Mouse (Mus musculus) c-Kit-negative CD71-positive TER-119-positive erythroid progenitor cells, embryonic 14.5 days (primary cell): ENCODE data around the gene Ak9.
"Not testable (repeated sequence)": the region's sequence is repeated elsewhere in the genome, so short reads cannot be mapped to it uniquely, and the experiment has no call there.

Experiments used
- DNase-seq: peaks from one replicate; pipeline ENCODE4 v3.0.0-alpha.2; 2013; ENCODE audit warnings: low read depth, low spot score

Ak9 gene

GRCm38 (mm10) chr10:41315866-41316265 is 12.1 kb downstream of the Ak9 start:
- no peak for DNase-seq

GRCm38 (mm10) chr10:41332533-41333043 is 28.8 kb downstream of the Ak9 start:
- DNase-seq, result no peak

- no peak for DNase-seq
Measured at GRCm38 (mm10) chr10:41341346-41341745, 37.6 kb downstream of the Ak9 start.

- no peak for DNase-seq
Measured at GRCm38 (mm10) chr10:41365086-41365485, 61.3 kb downstream of the Ak9 start.

GRCm38 (mm10) chr10:41380466-41380865 is 76.7 kb downstream of the Ak9 start:
- no peak for DNase-seq

- no peak for DNase-seq
Measured at GRCm38 (mm10) chr10:41385506-41386221, 81.9 kb downstream of the Ak9 start.

GRCm38 (mm10) chr10:41393555-41393954 is 89.8 kb downstream of the Ak9 start:
- DNase-seq, result no peak

GRCm38 (mm10) chr10:41401097-41401496 is 97.3 kb downstream of the Ak9 start:
- no peak for DNase-seq

- DNase-seq, result no peak
Measured at GRCm38 (mm10) chr10:41403364-41403763, 99.6 kb downstream of the Ak9 start.

- DNase-seq, result no peak
Measured at GRCm38 (mm10) chr10:41403893-41404612, 100.3 kb downstream of the Ak9 start.

- DNase-seq, result not testable (repeated sequence)
Measured at GRCm38 (mm10) chr10:41410176-41410575, 106.4 kb downstream of the Ak9 start.

GRCm38 (mm10) chr10:41410821-41411220 is 107.0 kb downstream of the Ak9 start:
- DNase-seq, result not testable (repeated sequence)

GRCm38 (mm10) chr10:41413471-41413870 is 109.7 kb downstream of the Ak9 start:
- DNase-seq, result not testable (repeated sequence)

- DNase-seq, result not testable (repeated sequence)
Measured at GRCm38 (mm10) chr10:41415368-41415767, 111.6 kb downstream of the Ak9 start.

GRCm38 (mm10) chr10:41420496-41421200 is 116.9 kb downstream of the Ak9 start:
- no peak for DNase-seq

GRCm38 (mm10) chr10:41423681-41424080 is 119.9 kb downstream of the Ak9 start:
- DNase-seq, result no peak

GRCm38 (mm10) chr10:41426368-41426767 is 122.6 kb downstream of the Ak9 start:
- DNase-seq, result no peak

GRCm38 (mm10) chr10:41434624-41435023 is 130.8 kb downstream of the Ak9 start:
- no peak for DNase-seq

- DNase-seq, result no peak
Measured at GRCm38 (mm10) chr10:41435141-41435540, 131.4 kb downstream of the Ak9 start.

GRCm38 (mm10) chr10:41448216-41448615 is 144.4 kb downstream of the Ak9 start:
- DNase-seq, result no peak

GRCm38 (mm10) chr10:41449684-41450083 is 145.9 kb downstream of the Ak9 start:
- DNase-seq, result no peak

- peak; percentile 97 for DNase-seq
Measured at GRCm38 (mm10) chr10:41450137-41450670, 146.4 kb downstream of the Ak9 start, which contains the start of gene Zbtb24. Gene Zbtb24 (plus strand): TSS chr10:41450383.
